Mouse (Mus musculus): ENCODE results near the gene Gm3667. TPM values are rescaled to one million over a fixed set of nuclear protein-coding genes. Genes with fewer than 3 reads are reported as not detected.
"Not testable (repeated sequence)": the region's sequence is repeated elsewhere in the genome, so short reads cannot be mapped to it uniquely, and the experiment has no call there.

Gene Gm3667
- 0.75 and 1.1 TPM in 2 replicates for polyA plus RNA-seq (2015; fragmentation: Nextera tagmentation; extraction: Ambion mirVana)

- ATAC-seq (ENCODE audit: insufficient read depth, low FRiP score); H3K36me3 ChIP-seq (ENCODE audit: control insufficient read depth, insufficient read depth, low read length); H3K27ac ChIP-seq (ENCODE audit: low read length); H3K4me1 ChIP-seq (ENCODE audit: control insufficient read depth, insufficient read depth, low read length); H3K9me3 ChIP-seq (replicated peaks; ENCODE audit: control insufficient read depth, low read length); H3K9ac ChIP-seq (ENCODE audit: low read length); H3K27me3 ChIP-seq (ENCODE audit: control insufficient read depth, insufficient read depth, low read length): not testable (repeated sequence)
- Histone ChIP-seq H3K4me2 (ENCODE audit: low read depth, low read length) (peak within 1 kb of the TSS; percentile 49), H3K4me3 (replicated peaks; ENCODE audit: low read length) (peak within 1 kb of the TSS; percentile 39)
- whole genome bisulfite sequencing = 1% methylated on average over 18 of the region's 43 CpGs
Observed at GRCm38 (mm10) chr14:6889521-6890012, at the start of gene Gm3667. TSS of gene Gm3667 (minus strand) at chr14:6889962.

DNA sequence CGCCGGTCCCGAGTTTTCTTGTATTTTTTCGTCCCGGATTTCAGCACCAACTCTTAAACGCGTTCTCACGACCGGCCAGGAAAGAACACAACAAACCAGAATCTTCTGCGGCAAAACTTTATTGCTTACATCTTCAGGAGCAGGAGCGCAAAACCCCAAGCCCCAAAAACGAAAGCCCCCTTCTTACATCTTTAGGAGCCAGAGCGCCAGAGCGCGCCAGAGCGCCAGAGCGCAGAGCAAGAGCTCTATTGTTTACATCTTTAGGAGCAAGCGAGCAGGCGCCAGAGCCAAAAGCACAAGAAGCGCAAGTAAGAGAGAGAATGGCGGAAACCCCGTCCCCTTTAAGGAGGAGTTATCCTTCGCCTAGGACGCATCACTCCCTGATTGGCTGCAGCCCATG, 10.1 kb upstream of the Gm3667 start:
- H3K9me3 ChIP-seq (replicated peaks; ENCODE audit: control insufficient read depth, low read length); H3K4me2 ChIP-seq (ENCODE audit: low read depth, low read length); H3K27me3 ChIP-seq (ENCODE audit: control insufficient read depth, insufficient read depth, low read length); H3K36me3 ChIP-seq (ENCODE audit: control insufficient read depth, insufficient read depth, low read length); ATAC-seq (ENCODE audit: insufficient read depth, low FRiP score); H3K27ac ChIP-seq (ENCODE audit: low read length); H3K4me1 ChIP-seq (ENCODE audit: control insufficient read depth, insufficient read depth, low read length); H3K9ac ChIP-seq (ENCODE audit: low read length); H3K4me3 ChIP-seq (replicated peaks; ENCODE audit: low read length): not testable (repeated sequence)
- 92% methylated on average over 17 of the region's 24 CpGs for WGBS

DNA sequence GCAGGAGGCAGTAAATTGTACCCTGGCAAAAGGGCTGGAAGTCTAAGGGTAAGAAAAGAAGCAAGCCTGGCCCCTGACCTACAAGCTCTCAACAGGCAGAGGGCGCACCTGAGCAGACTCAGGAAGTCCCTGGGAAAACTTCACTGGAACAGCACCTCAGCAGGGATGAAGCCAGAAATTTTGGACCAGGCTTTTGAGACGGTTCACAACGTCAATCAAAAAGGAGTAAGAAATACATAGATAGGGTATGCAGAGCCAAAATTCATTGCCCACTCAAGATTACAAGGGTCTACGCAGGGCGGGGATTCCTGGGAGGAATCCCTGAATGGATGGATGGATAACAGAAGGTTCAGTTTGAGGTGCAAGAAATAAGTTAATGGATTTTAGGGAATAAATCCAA, 951 bp downstream of the Gm3667 start:
- not testable (repeated sequence) for ATAC-seq (ENCODE audit: insufficient read depth, low FRiP score)

GRCm38 (mm10) chr14:6840211-6840610, 49.6 kb downstream of the Gm3667 start, which contains the start of gene Gm3642:
TSS of gene Gm3642 (minus strand) at chr14:6840311.
- H3K36me3 ChIP-seq (ENCODE audit: control insufficient read depth, insufficient read depth, low read length); H3K9me3 ChIP-seq (replicated peaks; ENCODE audit: control insufficient read depth, low read length); H3K4me2 ChIP-seq (ENCODE audit: low read depth, low read length); ATAC-seq (ENCODE audit: insufficient read depth, low FRiP score); H3K9ac ChIP-seq (ENCODE audit: low read length); H3K4me3 ChIP-seq (replicated peaks; ENCODE audit: low read length); H3K27ac ChIP-seq (ENCODE audit: low read length); H3K27me3 ChIP-seq (ENCODE audit: control insufficient read depth, insufficient read depth, low read length); H3K4me1 ChIP-seq (ENCODE audit: control insufficient read depth, insufficient read depth, low read length): not testable (repeated sequence)
- WGBS = no CpG with 5 or more reads among the region's 3 CpGs

More for the DNA sequence above, 951 bp downstream of the Gm3667 start:
- not testable (repeated sequence) for H3K27ac ChIP-seq (ENCODE audit: low read length); H3K27me3 ChIP-seq (ENCODE audit: control insufficient read depth, insufficient read depth, low read length); H3K9ac ChIP-seq (ENCODE audit: low read length); H3K9me3 ChIP-seq (replicated peaks; ENCODE audit: control insufficient read depth, low read length); H3K36me3 ChIP-seq (ENCODE audit: control insufficient read depth, insufficient read depth, low read length); H3K4me1 ChIP-seq (ENCODE audit: control insufficient read depth, insufficient read depth, low read length); H3K4me3 ChIP-seq (replicated peaks; ENCODE audit: low read length)
- 0 out of 2 replicates have a peak overlapping the region, but pooled peaks have one; percentile 49 for H3K4me2 ChIP-seq (ENCODE audit: low read depth, low read length)
- 10% methylated on average over 4 of the region's 5 CpGs for WGBS

DNA sequence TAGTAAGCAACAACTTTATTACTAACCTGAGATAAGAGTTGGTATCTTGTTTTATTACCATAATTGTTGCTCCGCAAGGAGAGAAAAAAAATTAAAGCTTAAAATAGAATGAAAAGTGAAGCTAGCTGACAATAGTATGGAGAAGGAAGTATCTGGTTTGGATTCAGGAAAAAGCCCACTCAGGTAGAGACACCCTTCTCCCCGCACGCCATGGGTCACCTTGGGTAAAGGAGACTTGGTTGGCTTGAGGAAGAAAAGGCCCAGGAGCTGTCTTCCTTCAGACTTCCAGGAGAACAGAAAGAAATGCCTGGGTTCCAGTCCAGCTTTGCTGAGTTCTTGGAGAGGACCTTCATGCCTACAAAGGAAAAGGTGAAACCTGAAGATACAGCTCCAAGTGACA, 66.5 kb downstream of the Gm3667 start:
- not testable (repeated sequence) for H3K4me2 ChIP-seq (ENCODE audit: low read depth, low read length); H3K4me1 ChIP-seq (ENCODE audit: control insufficient read depth, insufficient read depth, low read length); H3K9ac ChIP-seq (ENCODE audit: low read length); H3K4me3 ChIP-seq (replicated peaks; ENCODE audit: low read length); H3K36me3 ChIP-seq (ENCODE audit: control insufficient read depth, insufficient read depth, low read length); ATAC-seq (ENCODE audit: insufficient read depth, low FRiP score); H3K27ac ChIP-seq (ENCODE audit: low read length); H3K9me3 ChIP-seq (replicated peaks; ENCODE audit: control insufficient read depth, low read length); H3K27me3 ChIP-seq (ENCODE audit: control insufficient read depth, insufficient read depth, low read length)
- 85% methylated on average over 3 of the region's 3 CpGs for WGBS

Other genes with a start within 250 kb of the Gm3667 start
- gene Gm10251, start 205.8 kb downstream of the Gm3667 start, polyA plus RNA-seq (2015; fragmentation: Nextera tagmentation; extraction: Ambion mirVana) = not detected in 2 replicates
- gene Gm8050, start 169.7 kb downstream of the Gm3667 start, polyA plus RNA-seq (2015; fragmentation: Nextera tagmentation; extraction: Ambion mirVana) = not detected in 2 replicates
- gene Gm3636, start 147.6 kb downstream of the Gm3667 start, polyA plus RNA-seq (2015; fragmentation: Nextera tagmentation; extraction: Ambion mirVana) = 2.5 and 3.4 TPM in 2 replicates
- gene Gm8362, start 115.6 kb downstream of the Gm3667 start, polyA plus RNA-seq (2015; fragmentation: Nextera tagmentation; extraction: Ambion mirVana) = not detected in 2 replicates
- gene Gm3642, start 49.7 kb downstream of the Gm3667 start, polyA plus RNA-seq (2015; fragmentation: Nextera tagmentation; extraction: Ambion mirVana) = not detected in 2 replicates
- gene Gm6356, start 83.9 kb upstream of the Gm3667 start, polyA plus RNA-seq (2015; fragmentation: Nextera tagmentation; extraction: Ambion mirVana) = not detected in 2 replicates
- gene Gm10406, start 137.5 kb upstream of the Gm3667 start, polyA plus RNA-seq (2015; fragmentation: Nextera tagmentation; extraction: Ambion mirVana) = 0.44 and 0.77 TPM in 2 replicates
- gene Gm3685, start 155.0 kb upstream of the Gm3667 start, polyA plus RNA-seq (2015; fragmentation: Nextera tagmentation; extraction: Ambion mirVana) = not detected in 2 replicates
- gene Gm3696, start 210.7 kb upstream of the Gm3667 start, polyA plus RNA-seq (2015; fragmentation: Nextera tagmentation; extraction: Ambion mirVana) = 1.2 and 1.6 TPM in 2 replicates
- not detected in 2 replicates for gene Gm6676, start 235.4 kb upstream of the Gm3667 start, polyA plus RNA-seq (2015; fragmentation: Nextera tagmentation; extraction: Ambion mirVana)